Mouse (Mus musculus) kidney, adult 8-10 months (tissue): Measurements from ENCODE around the gene Bpgm.

Source experiments
- DNase-seq, 2 experiments: peaks; one replicate each; pipeline ENCODE4 v3.0.0; 2022

The Bpgm gene

DNA sequence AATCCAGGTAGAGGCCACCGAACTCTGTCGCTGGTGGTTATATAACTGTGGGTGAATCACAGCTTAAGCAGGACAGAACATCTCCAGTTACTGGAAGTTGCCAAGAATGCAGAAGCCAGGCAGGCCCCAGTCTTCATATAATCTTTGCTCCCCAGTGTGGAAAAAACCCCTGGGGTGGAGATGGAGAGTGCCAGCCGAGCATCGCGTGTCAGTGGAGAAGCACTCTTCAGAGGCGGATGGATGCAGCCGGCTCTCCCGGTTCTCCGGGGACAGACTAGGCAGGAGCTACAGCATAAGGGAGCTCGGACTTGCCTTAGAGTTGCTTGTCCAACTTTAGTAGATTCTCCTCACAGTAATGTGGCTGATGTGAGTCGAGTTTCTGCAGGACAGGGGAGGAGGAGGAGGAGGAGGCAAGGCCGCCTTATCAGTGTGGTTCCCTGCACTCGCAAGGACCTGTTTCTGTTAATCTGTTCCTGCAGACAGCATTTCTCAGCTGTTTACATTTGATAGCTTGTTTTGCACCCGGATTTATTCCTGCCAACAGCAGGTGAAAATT lies 10.1 kb downstream of the Bpgm start:
- DNase-seq = no peak

GRCm38 (mm10) chr6:34493327-34494095 lies 17.5 kb downstream of the Bpgm start:
- no peak for DNase-seq

- peak; percentile 60 to 68 for DNase-seq
These were observed 19.1 kb downstream of the Bpgm start for GRCm38 (mm10) chr6:34495140-34495551.

GRCm38 (mm10) chr6:34497991-34498625 lies 22.1 kb downstream of the Bpgm start:
- no peak for DNase-seq

DNA sequence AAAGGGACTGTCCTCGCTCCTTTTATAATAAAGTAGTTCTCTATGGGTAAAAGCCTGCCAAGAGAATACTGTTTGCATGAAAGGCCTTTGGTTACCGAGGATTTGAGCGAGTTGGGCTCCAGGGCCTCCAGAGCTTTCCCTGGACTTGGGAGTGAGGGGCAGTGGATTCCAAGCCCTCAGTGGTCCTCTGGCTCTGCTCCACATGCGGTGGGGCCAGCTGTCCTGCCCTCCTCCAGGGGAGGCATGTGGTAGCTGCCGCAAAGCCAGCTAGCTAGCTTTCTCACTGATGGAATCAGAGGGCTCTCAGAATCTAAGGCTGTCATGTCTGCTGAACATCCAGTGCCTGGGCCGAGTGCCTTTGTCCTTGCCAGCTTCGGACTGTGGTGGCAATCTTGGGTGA lies 26.3 kb downstream of the Bpgm start:
- no peak for DNase-seq

GRCm38 (mm10) chr6:34505957-34506356 lies 29.9 kb downstream of the Bpgm start:
- no peak for DNase-seq

GRCm38 (mm10) chr6:34507581-34507980 lies 31.6 kb downstream of the Bpgm start:
- DNase-seq = no peak

DNA sequence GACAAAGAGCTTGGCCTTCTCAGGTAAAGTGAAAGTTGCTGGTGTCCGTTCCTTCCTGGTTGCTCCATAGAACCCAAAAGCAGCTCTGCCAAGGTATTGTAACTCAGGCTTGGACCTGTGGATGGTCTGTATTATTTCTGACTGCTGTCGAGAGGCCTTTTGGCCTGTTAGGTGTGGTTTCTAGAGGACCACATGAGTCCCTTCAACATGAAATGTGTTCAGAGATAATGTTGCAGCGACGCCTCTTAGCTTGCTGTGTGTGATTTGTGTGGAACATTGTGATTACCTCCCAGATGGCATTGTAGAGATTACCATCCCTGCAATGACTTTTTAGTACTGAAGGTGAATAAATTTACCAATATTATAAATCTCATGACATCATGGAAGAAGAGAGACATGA lies 32.0 kb downstream of the Bpgm start:
- no peak for DNase-seq

DNA sequence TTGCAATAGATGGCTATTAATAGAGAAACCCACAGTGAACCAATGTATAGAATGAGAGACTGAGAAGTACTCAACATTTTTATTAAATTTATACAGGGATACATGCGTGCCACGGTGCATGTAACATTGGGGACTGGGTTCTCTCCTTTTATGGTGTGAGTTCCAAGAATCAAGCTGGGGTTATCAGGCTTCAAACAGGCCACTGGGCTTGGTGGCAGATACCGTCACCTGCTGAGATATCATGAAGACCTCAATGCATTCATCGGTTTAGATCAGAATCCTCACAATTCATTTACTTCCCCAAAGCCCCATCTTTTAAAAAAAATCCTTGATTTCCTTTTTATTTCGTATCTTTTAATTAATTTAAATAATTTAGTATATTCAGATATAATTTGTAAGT lies 34.3 kb downstream of the Bpgm start:
- DNase-seq = no peak

GRCm38 (mm10) chr6:34511410-34511809 lies 35.4 kb downstream of the Bpgm start:
- peak in 1 of 2 experiments; percentile 14 for DNase-seq

GRCm38 (mm10) chr6:34512741-34513140 lies 36.7 kb downstream of the Bpgm start:
- DNase-seq = no peak

DNA sequence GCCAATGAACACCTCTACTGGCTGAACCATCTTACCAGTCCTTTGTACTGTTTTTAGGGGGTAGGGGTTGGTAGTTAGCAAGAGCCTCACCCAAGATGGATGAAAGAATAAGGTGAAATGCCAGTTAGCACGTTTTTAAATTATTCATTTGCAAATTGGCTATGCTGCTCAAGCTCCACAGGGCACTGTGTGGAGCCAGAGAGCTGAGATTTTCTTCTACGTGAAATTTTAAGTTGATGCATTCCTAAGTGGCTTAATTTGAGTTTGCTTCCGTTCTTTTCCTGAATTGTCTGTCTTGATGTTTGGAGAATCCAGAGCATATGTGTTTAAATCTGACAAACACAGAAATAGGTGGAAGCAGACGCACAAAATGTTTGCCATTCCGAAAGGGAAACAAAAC lies 38.6 kb downstream of the Bpgm start:
- no peak for DNase-seq

DNA sequence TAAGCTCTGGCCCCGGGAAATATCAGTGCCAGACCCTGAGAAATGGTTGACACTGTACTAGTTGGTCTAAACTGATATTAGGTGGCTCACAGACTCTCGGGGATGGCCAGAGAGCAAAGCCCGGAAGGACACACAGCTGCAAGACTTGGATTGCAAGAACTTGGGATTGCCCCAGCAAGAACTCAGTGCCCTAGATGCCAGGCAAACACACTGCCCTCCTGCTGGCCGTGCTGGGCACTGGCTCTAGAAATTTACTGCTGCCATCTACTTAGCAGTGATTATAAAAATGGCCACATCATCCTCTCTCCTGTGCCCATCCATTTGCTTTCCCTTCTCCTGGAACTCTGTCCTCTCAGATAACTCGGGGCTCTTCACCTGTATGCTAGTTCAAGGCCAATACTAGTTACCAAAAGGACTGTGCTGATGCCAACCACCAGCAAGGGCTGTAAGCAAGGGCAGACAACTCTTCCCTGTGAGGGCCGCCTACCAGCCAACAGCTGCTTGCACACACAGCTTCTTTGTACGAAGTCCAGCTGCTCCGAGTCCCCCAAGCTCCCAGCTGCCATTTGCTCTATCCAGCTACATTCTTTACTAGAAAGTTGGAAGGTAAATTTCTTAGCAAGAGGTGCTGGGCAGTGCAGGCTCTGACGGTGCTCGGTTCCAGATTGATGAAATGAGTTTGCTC lies 39.2 kb downstream of the Bpgm start:
- no peak for DNase-seq

GRCm38 (mm10) chr6:34515783-34516099 lies 39.7 kb downstream of the Bpgm start:
- DNase-seq = no peak

- DNase-seq = no peak
These were observed 41.7 kb downstream of the Bpgm start for GRCm38 (mm10) chr6:34517750-34518149.

- no peak for DNase-seq
These were observed 43.1 kb downstream of the Bpgm start for GRCm38 (mm10) chr6:34519087-34519486.

- DNase-seq = no peak
These were observed 44.5 kb downstream of the Bpgm start for GRCm38 (mm10) chr6:34520491-34520890.

DNA sequence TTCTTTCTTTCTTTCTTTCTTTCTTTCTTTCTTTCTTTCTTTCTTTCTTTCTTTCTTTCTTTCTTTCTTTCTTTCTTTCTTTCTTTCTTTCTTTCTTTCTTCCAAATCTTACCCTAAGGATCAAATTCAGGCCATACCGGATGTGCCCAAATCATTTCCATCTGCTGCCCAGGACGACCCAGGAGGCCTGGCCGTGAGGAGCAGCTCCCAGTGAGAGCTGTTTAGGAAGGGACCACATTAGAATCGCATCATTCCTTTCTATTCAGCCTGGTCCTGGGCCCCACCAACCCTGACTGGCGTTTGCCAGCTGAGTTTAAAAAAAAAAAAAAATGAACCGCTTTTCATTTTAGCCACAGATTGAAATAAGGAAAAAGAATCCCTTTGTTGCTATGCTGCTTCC lies 44.9 kb downstream of the Bpgm start:
- no peak for DNase-seq

GRCm38 (mm10) chr6:34523476-34523875 lies 47.5 kb downstream of the Bpgm start:
- DNase-seq = no peak

- no peak for DNase-seq
These were observed 49.5 kb downstream of the Bpgm start for GRCm38 (mm10) chr6:34525499-34525924.

- DNase-seq = no peak
These were observed 49.9 kb downstream of the Bpgm start for GRCm38 (mm10) chr6:34525927-34526326.

GRCm38 (mm10) chr6:34526389-34526788 lies 50.4 kb downstream of the Bpgm start:
- no peak for DNase-seq

DNA sequence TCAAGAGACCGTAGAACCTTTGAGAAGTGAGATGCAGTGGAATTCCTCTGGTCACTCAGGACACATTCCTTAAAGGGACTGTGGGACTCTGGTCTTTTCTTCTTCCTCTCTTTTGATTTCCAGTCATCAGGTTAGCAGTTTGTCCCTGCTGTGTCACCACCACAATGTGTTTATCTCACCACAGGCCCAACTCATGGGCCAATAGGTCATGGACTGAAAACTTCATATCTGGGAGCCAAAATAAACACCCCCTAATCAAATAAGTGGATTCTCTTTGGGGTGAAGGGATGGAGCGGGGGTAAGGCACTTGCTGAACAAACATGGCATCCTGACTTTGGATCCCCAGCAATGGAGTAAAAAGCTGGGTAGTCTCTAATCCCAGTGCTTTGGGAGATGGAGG lies 52.1 kb downstream of the Bpgm start:
- no peak for DNase-seq

DNA sequence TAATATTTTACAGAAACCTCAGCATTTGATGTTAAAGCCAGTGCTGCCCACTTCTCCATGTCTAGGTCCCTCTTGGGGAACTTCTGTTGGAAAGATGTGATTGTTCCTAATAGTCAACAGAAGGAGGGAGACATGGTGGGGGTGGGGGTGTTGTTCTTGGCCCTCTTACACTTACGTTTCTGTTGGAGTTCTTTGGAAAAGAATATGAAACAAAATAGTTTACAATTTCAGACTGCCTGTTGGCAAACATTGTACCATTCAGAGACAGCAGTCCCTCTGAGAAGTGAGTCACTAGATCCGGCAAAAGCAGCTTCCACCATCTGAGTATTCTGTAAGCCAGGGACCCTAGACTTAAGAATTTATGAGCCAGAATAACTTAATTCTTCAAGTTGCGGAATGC lies 54.0 kb downstream of the Bpgm start:
- no peak for DNase-seq
